Mouse (Mus musculus): ENCODE data around the gene Ces2c.
A peak's percentile ranks its signal among the peaks of the same experiment; 100 is the strongest.
"Not testable (repeated sequence)": the region's sequence is repeated elsewhere in the genome, so short reads cannot be mapped to it uniquely, and the experiment has no call there.

The Ces2c gene

DNA sequence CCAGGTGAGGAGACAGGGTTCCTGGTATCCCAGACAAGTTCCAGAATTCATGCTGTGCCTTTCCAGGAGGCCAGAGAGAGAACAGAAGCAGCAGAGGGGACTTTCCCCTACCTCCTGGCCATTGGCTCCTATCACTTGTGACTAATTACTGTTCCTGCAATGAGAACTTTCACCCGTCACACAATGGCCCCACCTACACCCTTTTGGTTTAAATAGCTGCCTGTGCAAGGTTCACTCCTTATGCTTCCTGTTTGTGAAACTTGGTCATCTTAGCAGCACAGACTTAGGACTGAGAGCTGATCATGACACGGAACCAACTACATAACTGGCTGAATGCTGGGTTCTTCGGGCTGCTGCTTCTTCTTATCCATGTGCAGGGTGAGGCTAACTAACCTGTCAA, at the start of gene Ces2c:
TSS of gene Ces2c (plus strand) at position 238 of the 400 bp plus-strand sequence.
- no peak for DNase-seq

DNA sequence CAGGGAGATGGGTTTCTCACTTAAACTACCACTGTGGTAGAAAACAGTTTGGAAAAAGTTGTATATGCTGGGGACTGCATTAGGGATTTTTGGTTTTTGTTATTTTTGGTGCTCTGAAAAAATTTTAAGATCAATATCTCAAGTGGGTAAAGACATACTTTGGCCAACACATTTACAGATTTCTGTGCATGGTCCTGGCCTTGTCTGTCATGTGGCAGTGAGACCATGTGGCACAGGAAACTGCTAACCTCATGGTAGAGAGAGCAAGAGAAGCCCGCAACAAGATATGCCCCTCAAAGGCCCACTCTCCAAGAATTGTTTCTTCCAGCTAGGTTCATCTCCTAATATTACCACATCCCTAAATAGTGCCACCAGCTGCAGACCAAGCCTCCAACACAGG, 47.5 kb upstream of the Ces2c start:
- no peak for DNase-seq

DNA sequence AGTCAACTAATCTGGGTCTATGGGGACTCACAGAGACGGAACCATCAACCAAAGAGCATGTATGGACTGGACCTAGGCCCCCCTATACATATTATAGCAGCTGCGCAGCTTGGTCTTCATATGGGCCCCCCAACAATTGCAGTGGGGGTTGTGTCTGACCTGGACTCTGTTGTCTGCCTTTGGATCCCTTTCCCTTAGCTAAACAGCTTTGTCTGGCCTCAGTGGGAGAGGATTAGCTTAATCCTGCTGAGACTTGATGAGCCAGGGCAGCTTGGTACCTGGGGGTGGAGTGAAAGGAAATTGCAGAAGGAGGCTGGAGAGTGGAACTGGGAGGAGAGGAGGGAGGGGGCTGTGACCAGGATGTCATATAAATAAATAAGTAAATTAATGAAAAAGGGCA, 40.7 kb upstream of the Ces2c start:
- no peak for DNase-seq

DNA sequence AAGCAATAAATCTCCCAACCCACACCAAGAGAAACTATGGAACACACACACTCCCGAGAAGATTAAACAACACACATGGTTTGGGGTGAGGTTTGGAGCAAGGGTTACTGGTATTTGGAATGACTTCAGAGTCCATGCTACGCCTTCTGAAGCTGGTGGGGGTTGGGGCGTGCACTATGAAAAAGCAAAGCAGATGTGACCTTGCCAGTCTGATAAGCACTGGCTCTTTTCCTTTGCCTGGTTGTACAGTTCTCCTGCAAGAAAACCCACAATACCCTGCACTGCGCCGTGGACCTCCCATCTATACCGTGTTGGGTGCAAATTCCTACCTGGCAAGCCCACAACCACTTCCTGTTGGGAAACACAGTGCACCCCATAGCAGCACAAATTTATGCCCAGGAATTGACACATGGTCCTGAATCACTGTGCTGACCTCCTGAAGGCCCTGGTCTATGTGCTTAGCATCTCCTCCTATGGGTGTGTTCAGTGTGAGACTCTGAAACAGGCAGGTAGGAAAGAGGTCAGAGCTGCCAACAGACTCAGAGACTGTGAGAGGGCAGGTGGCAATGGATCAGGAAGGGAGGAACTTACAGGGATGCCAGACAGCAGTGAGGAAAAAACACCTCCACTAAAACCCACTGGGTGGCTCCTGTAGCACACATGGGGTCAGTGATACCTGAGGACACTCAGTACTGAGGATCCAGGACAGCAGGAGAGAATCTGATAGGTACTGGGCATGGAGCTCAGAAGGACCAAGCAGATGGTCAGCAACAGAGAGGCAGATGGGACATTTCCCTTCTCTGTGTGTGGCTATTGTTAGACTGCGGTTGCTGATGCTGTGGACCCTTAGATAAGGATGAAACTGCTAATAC, 38.1 kb upstream of the Ces2c start:
- peak; percentile 79 for DNase-seq

DNA sequence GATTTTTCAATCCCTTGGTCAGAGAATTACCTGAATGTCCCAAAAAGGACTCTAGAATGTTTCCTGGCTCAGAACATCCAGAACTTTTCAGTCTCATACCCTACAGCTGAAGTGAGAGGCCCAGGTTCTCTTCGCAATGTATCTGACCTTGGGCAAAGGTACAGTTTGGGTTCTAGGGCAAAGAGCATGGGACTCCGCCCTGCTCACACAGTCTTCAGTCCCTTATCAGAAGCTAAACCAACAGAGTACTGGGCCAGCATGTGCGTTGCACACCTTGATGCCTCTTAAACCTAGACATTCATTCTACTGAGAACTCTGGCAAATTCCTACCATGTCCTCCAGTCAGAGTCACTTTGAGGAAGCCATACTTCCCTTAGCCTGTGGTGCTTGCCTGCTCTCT, 37.4 kb upstream of the Ces2c start:
- DNase-seq: peak; percentile 5

DNA sequence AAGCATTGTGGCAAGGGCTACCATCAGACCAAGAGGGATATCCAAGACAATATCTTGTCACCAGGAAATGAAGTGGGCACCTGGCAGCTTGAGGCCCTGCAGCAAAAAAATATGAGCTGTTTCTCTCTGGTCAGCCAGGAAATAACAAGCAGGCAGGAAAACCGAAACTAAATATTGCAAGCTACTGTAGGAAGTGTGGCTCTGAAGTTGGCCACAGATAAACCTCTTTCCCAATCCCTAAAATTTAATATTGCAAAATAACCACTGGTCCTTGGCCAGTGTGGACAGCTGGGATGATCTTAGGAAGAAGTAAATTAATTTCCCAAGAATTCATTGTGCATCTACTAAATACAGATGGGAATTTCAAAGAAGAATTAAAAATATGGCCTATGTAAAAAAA, 20.0 kb upstream of the Ces2c start:
- DNase-seq: no peak

DNA sequence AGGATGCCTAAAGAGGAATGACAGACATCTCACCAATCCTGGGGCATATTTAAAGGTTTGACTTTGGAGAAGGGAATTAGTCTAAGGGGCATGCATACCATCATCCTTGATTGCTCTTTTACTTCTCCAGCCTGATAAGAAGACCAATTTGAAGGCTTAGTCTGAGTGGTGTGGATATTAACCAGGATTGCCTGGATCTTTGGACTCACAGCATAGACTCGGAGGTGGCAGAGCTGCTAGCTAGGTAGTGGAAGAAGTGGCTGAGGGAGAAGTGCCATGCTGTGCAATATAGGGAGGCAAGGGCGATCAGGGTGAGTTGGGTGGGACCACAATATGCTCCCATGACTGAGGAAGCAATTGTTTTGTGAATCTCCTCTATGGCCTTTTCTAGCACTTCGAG, 18.6 kb upstream of the Ces2c start:
- DNase-seq: no peak

DNA sequence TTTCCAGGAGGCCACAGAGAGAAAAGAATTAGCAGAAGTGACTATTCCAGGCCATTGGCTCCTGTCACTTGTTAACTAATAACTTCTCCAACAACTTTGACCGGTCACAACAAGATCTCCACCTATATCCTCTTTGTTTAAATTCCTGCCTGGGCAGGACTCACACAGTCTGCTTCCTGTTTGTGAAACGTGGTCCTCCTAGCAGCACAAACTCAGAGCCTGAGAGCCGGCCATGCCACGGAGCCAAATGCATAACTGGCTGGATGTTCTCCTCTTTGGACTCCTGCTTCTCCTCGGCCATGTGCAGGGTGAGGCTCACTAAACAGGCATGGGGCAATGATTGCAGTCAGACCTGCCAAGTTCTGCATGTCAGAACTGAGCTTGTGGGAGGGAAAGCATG, 15.4 kb upstream of the Ces2c start, which contains the start of gene Ces2b:
TSS of gene Ces2b (plus strand) at position 133 of the 400 bp plus-strand sequence.
- DNase-seq: no peak

DNA sequence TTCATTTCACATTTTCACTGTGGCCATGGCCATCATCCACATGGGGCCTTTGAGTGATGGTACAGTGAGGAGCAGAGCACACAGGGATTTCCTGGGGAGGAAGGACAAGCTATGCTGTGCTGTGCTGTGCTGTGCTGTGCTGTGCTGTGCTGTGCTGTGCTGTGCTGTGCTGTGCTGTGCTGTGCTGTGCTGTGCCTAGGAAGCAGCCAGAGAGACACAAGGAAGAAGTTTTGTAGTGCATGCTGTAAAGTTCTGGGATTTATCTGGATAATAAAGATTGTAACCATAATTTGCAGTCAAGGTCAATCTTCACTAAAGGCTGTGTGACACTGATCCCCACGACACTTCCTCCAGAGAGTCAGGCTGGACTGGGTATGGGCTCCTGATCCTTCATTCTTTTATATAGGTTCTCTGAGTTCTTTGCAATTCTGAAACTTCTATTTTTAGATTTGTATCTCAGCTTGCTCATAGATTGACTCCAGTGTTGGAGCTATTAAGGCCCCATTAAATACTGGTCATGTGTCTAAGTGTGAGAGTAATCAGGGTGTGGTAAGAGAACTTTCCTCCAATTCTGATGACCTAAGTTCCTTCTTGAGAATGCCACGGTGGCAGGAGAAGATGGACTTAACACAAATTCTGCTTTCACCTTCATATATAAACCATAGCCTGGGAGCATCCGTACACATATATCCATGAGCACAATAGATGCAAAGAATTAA, 5.3 kb upstream of the Ces2c start:
- DNase-seq: no peak

DNA sequence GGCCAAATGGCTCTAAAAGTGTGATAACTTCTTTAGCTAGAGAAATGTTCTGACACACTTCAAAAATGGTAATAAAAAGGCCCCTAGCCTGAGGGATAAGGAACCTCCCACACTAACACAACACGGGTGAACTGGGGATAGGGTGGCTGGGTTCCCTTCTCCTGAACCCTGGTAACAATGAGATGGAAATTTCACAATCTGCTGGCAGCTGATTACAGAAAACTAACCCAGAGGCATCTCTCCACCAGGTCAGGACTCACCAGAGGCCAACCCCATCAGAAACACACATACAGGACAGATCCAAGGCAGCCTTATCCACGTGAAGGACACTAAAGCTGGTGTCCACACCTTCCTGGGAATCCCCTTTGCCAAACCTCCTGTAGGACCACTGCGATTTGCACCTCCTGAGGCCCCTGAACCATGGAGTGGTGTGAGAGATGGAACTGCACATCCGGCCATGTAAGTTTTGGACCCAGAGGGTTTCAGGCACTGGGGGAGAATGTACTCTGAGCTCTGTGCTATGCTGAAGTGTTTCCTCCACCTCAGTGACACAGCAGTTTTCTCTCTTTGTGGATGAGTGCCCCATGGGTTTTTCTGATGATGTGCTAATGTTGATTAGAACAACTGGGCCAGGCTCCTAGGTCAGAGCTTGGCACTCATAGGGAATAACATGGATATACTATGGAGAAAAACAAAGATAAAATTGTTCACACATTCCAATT, 1.0 kb downstream of the Ces2c start:
- DNase-seq: no peak

DNA sequence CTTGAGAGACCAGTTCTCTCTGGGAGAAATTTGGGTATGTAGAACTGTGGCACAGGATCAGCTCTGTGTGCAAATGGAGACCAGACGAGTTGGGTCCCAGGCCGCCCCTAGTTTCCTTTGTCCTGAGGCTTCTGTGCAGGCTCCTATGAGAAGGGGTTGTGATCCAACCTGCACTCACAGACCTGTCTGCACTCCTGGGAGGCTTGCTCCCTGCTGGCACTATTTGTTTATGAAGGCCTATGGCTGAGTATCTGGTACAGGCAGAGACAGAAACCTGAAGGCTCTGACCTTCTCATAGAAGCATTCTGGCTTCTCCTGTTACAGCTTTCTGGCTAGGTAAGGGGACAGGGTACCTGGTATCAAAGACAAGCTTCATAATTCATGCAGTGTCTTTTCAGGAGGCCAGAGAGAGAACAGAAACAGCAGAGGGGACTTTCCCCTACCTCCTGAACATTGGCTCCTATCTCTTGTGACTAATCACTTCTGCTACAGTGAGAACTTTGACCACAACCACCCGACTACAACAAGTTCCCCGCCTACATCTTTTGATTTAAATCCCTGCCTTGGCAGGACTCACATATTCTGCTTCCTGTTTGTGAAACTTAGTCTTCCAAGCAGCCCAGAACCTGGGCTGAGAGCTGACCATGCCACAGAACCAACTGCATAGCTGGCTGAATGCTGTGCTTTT, 20.1 kb downstream of the Ces2c start:
- DNase-seq: not testable (repeated sequence)

DNA sequence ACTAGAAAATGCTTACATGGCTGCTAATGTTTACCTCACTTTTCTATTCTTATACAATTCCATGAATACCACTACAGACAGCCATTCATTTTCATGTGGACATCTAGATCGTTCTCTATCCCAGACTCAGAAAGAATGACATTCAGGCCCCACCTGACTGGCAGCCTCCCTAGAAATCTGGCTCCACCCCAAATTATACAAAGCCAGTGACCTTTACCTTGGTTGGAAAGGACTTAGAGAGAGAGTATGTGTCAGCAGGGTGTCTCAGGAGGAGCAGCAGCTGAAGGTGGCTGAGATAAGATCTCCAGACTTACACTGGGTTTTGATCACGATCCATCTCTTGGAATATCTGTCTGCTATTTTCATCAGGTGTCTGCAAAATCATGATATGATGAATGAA, 22.0 kb downstream of the Ces2c start:
- not testable (repeated sequence) for DNase-seq

DNA sequence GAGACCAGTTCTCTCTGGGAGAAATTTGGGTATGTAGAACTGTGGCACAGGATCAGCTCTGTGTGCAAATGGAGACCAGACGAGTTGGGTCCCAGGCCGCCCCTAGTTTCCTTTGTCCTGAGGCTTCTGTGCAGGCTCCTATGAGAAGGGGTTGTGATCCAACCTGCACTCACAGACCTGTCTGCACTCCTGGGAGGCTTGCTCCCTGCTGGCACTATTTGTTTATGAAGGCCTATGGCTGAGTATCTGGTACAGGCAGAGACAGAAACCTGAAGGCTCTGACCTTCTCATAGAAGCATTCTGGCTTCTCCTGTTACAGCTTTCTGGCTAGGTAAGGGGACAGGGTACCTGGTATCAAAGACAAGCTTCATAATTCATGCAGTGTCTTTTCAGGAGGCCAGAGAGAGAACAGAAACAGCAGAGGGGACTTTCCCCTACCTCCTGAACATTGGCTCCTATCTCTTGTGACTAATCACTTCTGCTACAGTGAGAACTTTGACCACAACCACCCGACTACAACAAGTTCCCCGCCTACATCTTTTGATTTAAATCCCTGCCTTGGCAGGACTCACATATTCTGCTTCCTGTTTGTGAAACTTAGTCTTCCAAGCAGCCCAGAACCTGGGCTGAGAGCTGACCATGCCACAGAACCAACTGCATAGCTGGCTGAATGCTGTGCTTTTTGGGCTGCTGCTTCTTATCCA, 39.5 kb downstream of the Ces2c start:
- DNase-seq: not testable (repeated sequence)

DNA sequence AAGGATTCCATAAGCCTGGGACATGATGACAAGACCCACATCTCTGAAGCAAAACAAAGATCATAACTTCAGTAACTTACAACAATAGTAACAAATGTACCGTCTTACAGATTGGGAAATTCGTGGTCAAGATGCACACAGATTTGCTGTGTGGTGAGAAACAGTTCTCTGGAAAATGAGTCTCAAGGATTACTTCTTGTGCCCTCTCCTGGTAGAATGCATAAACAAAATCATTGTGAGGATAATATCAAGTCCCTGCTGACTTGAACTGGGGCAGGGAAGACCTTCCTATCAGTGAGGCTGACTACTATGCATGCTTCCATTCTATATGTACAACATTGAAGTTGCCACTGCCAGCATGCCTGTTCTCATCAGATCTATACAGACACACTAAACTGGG, 54.9 kb downstream of the Ces2c start:
- no peak for DNase-seq
